Mouse (Mus musculus) midbrain, postnatal 0 days (tissue): ENCODE results near the gene Nrap. TPM values are rescaled to one million over a fixed set of nuclear protein-coding genes. Genes with fewer than 3 reads are reported as not detected.
"Not testable (repeated sequence)": the region's sequence is repeated elsewhere in the genome, so short reads cannot be mapped to it uniquely, and the experiment has no call there.

Experiments used
- ATAC-seq: fragments of 200-750 bp; cut with Nextera tagmentation; 2 replicates; pipeline ENCODE4 v1.8.0; 2017; ENCODE audit warnings: moderate number of reproducible peaks, mild to moderate bottlenecking, moderate TSS enrichment, moderate library complexity; ENCODE audit not compliant: low FRiP score
- DNase-seq: peaks from one replicate; pipeline ENCODE4 v3.0.0-alpha.2; 2015; ENCODE audit warnings: low spot score
- H3K27ac ChIP-seq: fragments of 300-500 bp; sonication (generic); 2 replicates; pipeline ENCODE4 v1.5.1; 2014; ENCODE audit warnings: low read depth, mild to moderate bottlenecking, low read length, mixed read lengths
- H3K27me3 ChIP-seq: fragments of 300-500 bp; sonication (generic); 2 replicates; pipeline ENCODE4 v1.6.1; 2014; ENCODE audit warnings: low read length, control low read depth, mixed read lengths; ENCODE audit not compliant: insufficient read depth
- H3K36me3 ChIP-seq: fragments of 300-500 bp; sonication (generic); 2 replicates; pipeline ENCODE4 v1.6.1; 2014; ENCODE audit warnings: low read length, control low read depth, mixed read lengths; ENCODE audit not compliant: insufficient read depth
- H3K4me1 ChIP-seq: fragments of 300-500 bp; sonication (generic); 2 replicates; pipeline ENCODE4 v1.6.1; 2014; ENCODE audit warnings: mild to moderate bottlenecking, control low read depth, antibody characterized with exemption, low read length, mixed read lengths; ENCODE audit not compliant: insufficient read depth
- H3K4me2 ChIP-seq: fragments of 300-500 bp; sonication (generic); 2 replicates; pipeline ENCODE4 v1.6.1; 2014; ENCODE audit warnings: low read depth, mild to moderate bottlenecking, low read length, mixed read lengths; ENCODE audit not compliant: poor library complexity, severe bottlenecking
- H3K4me3 ChIP-seq: fragments of 300-500 bp; sonication (generic); 2 replicates; pipeline ENCODE4 v1.5.1; 2014; ENCODE audit warnings: low read depth, mild to moderate bottlenecking, low read length, moderate library complexity
- H3K9ac ChIP-seq: fragments of 300-500 bp; sonication (generic); replicated peaks from 2 replicates; pipeline ENCODE4 v1.6.1; 2014; ENCODE audit warnings: mild to moderate bottlenecking, low read length, moderate library complexity, mixed read lengths; ENCODE audit not compliant: poor library complexity, severe bottlenecking
- H3K9me3 ChIP-seq: fragments of 300-500 bp; sonication (generic); 2 replicates; pipeline ENCODE4 v1.6.1; 2016; ENCODE audit warnings: low read length, control low read depth
- CTCF ChIP-seq: IDR thresholded peaks from 2 replicates; pipeline ENCODE4 v1.5.1; 2016; ENCODE audit warnings: antibody characterized with exemption, mild to moderate bottlenecking
- WGBS: fragments of 180-500 bp; shearing (Covaris S2); extraction: QIAGEN DNeasy Blood & Tissue Kit; methylation state at CpG from one replicate; pipeline ENCODE4 v1.1.7; 2014; 5-methylcytosine and 5-hydroxymethylcytosine counted together
- polyA plus RNA-seq: library from polyadenylated mRNA; unstranded; fragments of >200 nt; fragmentation: Nextera tagmentation; extraction: Ambion mirVana; gene quantifications from 2 replicates; pipeline ENCODE4 v1.2.1, GENCODE M21; 2015
- total RNA-seq: library from RNA; depleted of rRNA; stranded (reverse); fragments of >200 nt; gene quantifications from 2 replicates; pipeline ENCODE4 v1.2.3, GENCODE M21; 2014

The Nrap gene
- total and polyA plus RNA-seq, 2 experiments from 2014 or later, result 0.69 to 0.99 TPM

GRCm38 (mm10) chr19:56366625-56367024 lies 23.2 kb downstream of the Nrap start:
- Histone ChIP-seq H3K9ac (no peak overlapping the region), H3K4me1 (no peaks in the 10 kb centered on the region; the same call in 1 of the 2 replicates), H3K27ac (no peak overlapping the region), H3K36me3 (no peaks in the 10 kb centered on the region), H3K4me2 (no peak overlapping the region), H3K27me3 (no peaks in the 10 kb centered on the region), H3K9me3 (no peaks in the 10 kb centered on the region), H3K4me3 (no peak overlapping the region)
- TF ChIP-seq CTCF, result no peak
- 68% methylated on average over 9 of the region's 9 CpGs for WGBS
- DNase-seq (no peak), ATAC-seq (no peak)

DNA sequence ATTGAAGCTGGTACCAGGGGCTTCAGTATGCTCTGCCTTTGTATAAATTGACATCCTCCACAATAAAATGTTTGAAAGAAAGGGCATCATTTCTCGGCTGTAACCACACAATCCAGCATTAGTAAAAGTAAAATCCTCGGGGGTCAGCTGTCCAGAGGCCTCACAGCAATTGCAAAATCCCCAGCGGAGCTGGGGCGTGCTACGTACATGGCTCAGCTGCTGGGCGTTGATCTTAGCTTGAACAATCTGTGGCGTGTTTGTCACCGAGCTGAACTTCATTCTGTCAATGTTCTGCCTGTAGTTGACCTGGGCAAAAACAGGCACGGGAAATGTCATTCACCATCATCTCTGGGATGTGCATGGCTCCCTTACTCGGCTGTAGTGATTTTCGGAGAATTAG lies 23.7 kb downstream of the Nrap start:
- DNase-seq (no peak), ATAC-seq (no peak)
- no peak overlapping the region for H3K4me3 ChIP-seq
- no peaks in the 10 kb centered on the region; the same call in 1 of the 2 replicates for H3K4me1 ChIP-seq
- no peak overlapping the region for H3K4me2 ChIP-seq
- no peak overlapping the region for H3K9ac ChIP-seq
- 74% methylated on average over 11 of the region's 11 CpGs for WGBS
- H3K9me3 ChIP-seq, result no peaks in the 10 kb centered on the region
- H3K27ac ChIP-seq, result no peak overlapping the region
- no peaks in the 10 kb centered on the region for H3K36me3 ChIP-seq
- no peaks in the 10 kb centered on the region for H3K27me3 ChIP-seq
- no peak for TF ChIP-seq CTCF

GRCm38 (mm10) chr19:56364563-56364962 lies 25.3 kb downstream of the Nrap start:
- no peak overlapping the region for H3K9ac ChIP-seq
- H3K27me3 ChIP-seq, result no peaks in the 10 kb centered on the region
- no peaks in the 10 kb centered on the region for H3K36me3 ChIP-seq
- 86% methylated on average over 8 of the region's 8 CpGs for WGBS
- no peak for DNase-seq
- no peak overlapping the region for H3K4me2 ChIP-seq
- no peaks in the 10 kb centered on the region; the same call in 1 of the 2 replicates for H3K4me1 ChIP-seq
- no peaks in the 10 kb centered on the region for H3K9me3 ChIP-seq
- ATAC-seq, result no peak
- H3K27ac ChIP-seq, result no peak overlapping the region
- H3K4me3 ChIP-seq, result no peak overlapping the region
- no peak for TF ChIP-seq CTCF

- Histone ChIP-seq H3K4me2 (no peak overlapping the region), H3K9me3 (no peaks in the 10 kb centered on the region), H3K27ac (no peak overlapping the region), H3K9ac (no peak overlapping the region), H3K36me3 (no peaks in the 10 kb centered on the region), H3K27me3 (no peaks in the 10 kb centered on the region), H3K4me3 (no peak overlapping the region), H3K4me1 (no peaks in the 10 kb centered on the region)
- WGBS, result 57% methylated on average over 15 of the region's 15 CpGs
- ATAC-seq (no peak), DNase-seq (no peak)
- peak; percentile 39 for TF ChIP-seq CTCF
These were observed 25.9 kb downstream of the Nrap start for GRCm38 (mm10) chr19:56363721-56364460.

- no peak for TF ChIP-seq CTCF
- peaks cover 3% of the 10 kb centered on the region; the same call in 1 of the 2 replicates for H3K4me1 ChIP-seq
- no peaks in the 10 kb centered on the region for H3K36me3 ChIP-seq
- H3K9me3 ChIP-seq, result no peaks in the 10 kb centered on the region
- DNase-seq, result no peak
- ATAC-seq, result no peak
- H3K4me2 ChIP-seq, result no peak overlapping the region
- no peaks in the 10 kb centered on the region for H3K27me3 ChIP-seq
- no peak overlapping the region for H3K9ac ChIP-seq
- no peak overlapping the region for H3K27ac ChIP-seq
- 66% methylated on average over 2 of the region's 2 CpGs for WGBS
- H3K4me3 ChIP-seq, result no peak overlapping the region
These were observed 30.9 kb downstream of the Nrap start for GRCm38 (mm10) chr19:56358890-56359289.

DNA sequence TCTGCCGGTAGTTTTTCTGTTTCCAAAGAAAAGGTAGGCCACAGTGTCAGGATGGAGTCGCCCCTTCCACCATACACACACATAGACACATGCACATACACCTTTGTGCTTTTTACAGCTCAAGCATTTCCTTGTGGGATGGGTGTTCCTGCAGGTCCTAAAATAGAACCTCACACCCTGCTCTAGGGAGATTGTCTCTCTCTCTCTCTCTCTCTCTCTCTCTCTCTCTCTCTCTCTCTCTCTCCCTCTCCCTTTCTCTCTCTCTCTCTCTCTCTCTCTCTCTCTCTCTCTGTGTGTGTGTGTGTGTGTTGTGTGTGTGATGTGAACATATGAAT lies 32.5 kb downstream of the Nrap start:
- H3K9ac ChIP-seq, H3K36me3 ChIP-seq, ATAC-seq, H3K9me3 ChIP-seq, H3K4me2 ChIP-seq, H3K4me1 ChIP-seq, H3K27ac ChIP-seq, DNase-seq, H3K4me3 ChIP-seq, H3K27me3 ChIP-seq: not testable (repeated sequence)
- 85% methylated on average over 2 of the region's 2 CpGs for WGBS
